Mouse (Mus musculus): ENCODE data around the gene Lrrc7. TPM values are rescaled to one million over a fixed set of nuclear protein-coding genes. Genes with fewer than 3 reads are reported as not detected.

Lrrc7 gene
- polyA plus RNA-seq, 1 experiment from 2014 or later = 0.97 TPM

GRCm38 (mm10) chr3:158387413-158388075 lies 174.5 kb downstream of the Lrrc7 start:
- no peaks in the 10 kb centered on the region for H3K36me3 ChIP-seq (ENCODE audit: control insufficient read depth, insufficient read depth, low read length)
- H3K9me3 ChIP-seq (ENCODE audit: control insufficient read depth, low read length) = no peaks in the 10 kb centered on the region
- DNase-seq (ENCODE audit: low spot score, missing footprints) = peak; percentile 51
- H3K27me3 ChIP-seq (ENCODE audit: control insufficient read depth, insufficient read depth, low read length) = no peaks in the 10 kb centered on the region
- H3K9ac ChIP-seq (ENCODE audit: low read length) = no peak overlapping the region
- H3K4me2 ChIP-seq = no peak overlapping the region
- no peak overlapping the region for H3K27ac ChIP-seq (ENCODE audit: low read depth, low read length)
- no peak overlapping the region for H3K4me3 ChIP-seq (ENCODE audit: low read depth, low read length)
- WGBS = 64% methylated on average over 2 of the region's 2 CpGs
- ATAC-seq (ENCODE audit: low FRiP score) = peak; percentile 65
- no peaks in the 10 kb centered on the region; the same call in 1 of the 2 replicates for H3K4me1 ChIP-seq (ENCODE audit: control insufficient read depth, insufficient read depth, low read length)

DNA sequence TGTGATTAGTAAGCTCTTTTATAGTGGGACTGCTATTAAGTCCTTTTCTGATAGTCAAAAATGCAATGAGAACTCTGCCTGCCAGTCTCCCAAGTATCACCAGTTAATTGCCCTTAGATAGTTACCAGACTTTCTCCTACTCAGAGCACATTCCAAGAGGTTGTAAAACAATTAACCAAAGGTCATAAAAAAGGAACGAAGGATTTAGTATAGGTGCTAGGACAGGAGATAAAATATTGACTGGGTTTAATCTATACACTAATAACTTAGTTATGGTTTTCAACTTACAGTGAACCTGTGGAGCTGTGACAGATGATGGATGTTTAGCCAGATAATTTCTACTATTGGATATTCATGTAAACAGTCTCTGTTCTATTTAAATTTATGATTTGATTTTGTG lies 175.2 kb downstream of the Lrrc7 start:
- no peaks in the 10 kb centered on the region; the same call in 1 of the 2 replicates for H3K4me1 ChIP-seq (ENCODE audit: control insufficient read depth, insufficient read depth, low read length)
- no peaks in the 10 kb centered on the region for H3K9me3 ChIP-seq (ENCODE audit: control insufficient read depth, low read length)
- WGBS = 75% methylated on average over 1 of the region's 1 CpGs
- peak; percentile 47 for DNase-seq (ENCODE audit: low spot score, missing footprints)
- H3K4me3 ChIP-seq (ENCODE audit: low read depth, low read length) = no peak overlapping the region
- H3K27ac ChIP-seq (ENCODE audit: low read depth, low read length) = no peak overlapping the region
- no peaks in the 10 kb centered on the region for H3K27me3 ChIP-seq (ENCODE audit: control insufficient read depth, insufficient read depth, low read length)
- H3K9ac ChIP-seq (ENCODE audit: low read length) = no peak overlapping the region
- ATAC-seq (ENCODE audit: low FRiP score) = no peak
- no peaks in the 10 kb centered on the region for H3K36me3 ChIP-seq (ENCODE audit: control insufficient read depth, insufficient read depth, low read length)
- no peak overlapping the region for H3K4me2 ChIP-seq

GRCm38 (mm10) chr3:158375885-158376284 lies 186.1 kb downstream of the Lrrc7 start:
- Histone ChIP-seq H3K4me3 (ENCODE audit: low read depth, low read length) (no peak overlapping the region), H3K27ac (ENCODE audit: low read depth, low read length) (no peak overlapping the region), H3K4me2 (no peak overlapping the region), H3K4me1 (ENCODE audit: control insufficient read depth, insufficient read depth, low read length) (no peaks in the 10 kb centered on the region), H3K36me3 (ENCODE audit: control insufficient read depth, insufficient read depth, low read length) (no peaks in the 10 kb centered on the region), H3K9me3 (ENCODE audit: control insufficient read depth, low read length) (no peaks in the 10 kb centered on the region), H3K27me3 (ENCODE audit: control insufficient read depth, insufficient read depth, low read length) (no peaks in the 10 kb centered on the region), H3K9ac (ENCODE audit: low read length) (no peak overlapping the region)
- ATAC-seq (ENCODE audit: low FRiP score) = peak; percentile 81
- DNase-seq (ENCODE audit: low spot score, missing footprints) = peak; percentile 91
- WGBS = 6% methylated on average over 1 of the region's 1 CpGs

GRCm38 (mm10) chr3:158369169-158369568 lies 192.9 kb downstream of the Lrrc7 start:
- Histone ChIP-seq H3K4me1 (ENCODE audit: control insufficient read depth, insufficient read depth, low read length) (no peaks in the 10 kb centered on the region), H3K4me3 (ENCODE audit: low read depth, low read length) (no peak overlapping the region), H3K4me2 (no peak overlapping the region), H3K27ac (ENCODE audit: low read depth, low read length) (no peak overlapping the region), H3K9me3 (ENCODE audit: control insufficient read depth, low read length) (no peaks in the 10 kb centered on the region), H3K27me3 (ENCODE audit: control insufficient read depth, insufficient read depth, low read length) (no peaks in the 10 kb centered on the region), H3K36me3 (ENCODE audit: control insufficient read depth, insufficient read depth, low read length) (no peaks in the 10 kb centered on the region), H3K9ac (ENCODE audit: low read length) (no peak overlapping the region)
- ATAC-seq (ENCODE audit: low FRiP score) (no peak), DNase-seq (ENCODE audit: low spot score, missing footprints) (no peak)
- 90% methylated on average over 3 of the region's 3 CpGs for WGBS

DNA sequence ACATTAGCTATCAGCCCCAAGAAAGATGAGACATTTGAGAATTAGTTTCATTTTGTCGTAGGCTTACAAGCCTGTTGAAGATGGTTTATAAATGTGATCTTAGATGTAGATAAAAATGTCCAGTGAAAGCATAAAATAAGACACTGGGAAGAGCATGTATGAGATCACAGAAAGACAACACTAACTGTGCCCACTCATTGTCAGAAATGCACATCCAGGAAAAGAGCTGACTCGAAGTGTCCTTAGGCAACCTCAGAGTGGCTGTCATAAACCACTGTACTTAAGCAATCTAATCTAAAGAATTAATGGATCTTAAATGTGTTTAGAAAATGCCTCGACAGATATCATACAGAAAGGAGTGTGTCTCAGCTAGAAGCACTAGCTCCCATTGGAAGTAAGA lies 196.2 kb downstream of the Lrrc7 start:
- ATAC-seq (ENCODE audit: low FRiP score) (no peak), DNase-seq (ENCODE audit: low spot score, missing footprints) (no peak)
- no peaks in the 10 kb centered on the region for H3K4me1 ChIP-seq (ENCODE audit: control insufficient read depth, insufficient read depth, low read length)
- H3K4me2 ChIP-seq = no peak overlapping the region
- 87% methylated on average over 3 of the region's 3 CpGs for WGBS
- no peak overlapping the region for H3K9ac ChIP-seq (ENCODE audit: low read length)
- H3K36me3 ChIP-seq (ENCODE audit: control insufficient read depth, insufficient read depth, low read length) = no peaks in the 10 kb centered on the region
- no peak overlapping the region for H3K27ac ChIP-seq (ENCODE audit: low read depth, low read length)
- no peaks in the 10 kb centered on the region for H3K27me3 ChIP-seq (ENCODE audit: control insufficient read depth, insufficient read depth, low read length)
- H3K9me3 ChIP-seq (ENCODE audit: control insufficient read depth, low read length) = no peaks in the 10 kb centered on the region
- H3K4me3 ChIP-seq (ENCODE audit: low read depth, low read length) = no peak overlapping the region

GRCm38 (mm10) chr3:158362091-158362490 lies 199.9 kb downstream of the Lrrc7 start:
- no peak overlapping the region for H3K4me3 ChIP-seq (ENCODE audit: low read depth, low read length)
- no peaks in the 10 kb centered on the region for H3K9me3 ChIP-seq (ENCODE audit: control insufficient read depth, low read length)
- H3K27ac ChIP-seq (ENCODE audit: low read depth, low read length) = no peak overlapping the region
- no peaks in the 10 kb centered on the region for H3K4me1 ChIP-seq (ENCODE audit: control insufficient read depth, insufficient read depth, low read length)
- ATAC-seq (ENCODE audit: low FRiP score) (no peak), DNase-seq (ENCODE audit: low spot score, missing footprints) (no peak)
- H3K4me2 ChIP-seq = no peak overlapping the region
- WGBS = 100% methylated on average over 2 of the region's 2 CpGs
- H3K9ac ChIP-seq (ENCODE audit: low read length) = no peak overlapping the region
- H3K36me3 ChIP-seq (ENCODE audit: control insufficient read depth, insufficient read depth, low read length) = no peaks in the 10 kb centered on the region
- no peaks in the 10 kb centered on the region for H3K27me3 ChIP-seq (ENCODE audit: control insufficient read depth, insufficient read depth, low read length)

- 86% methylated on average over 1 of the region's 1 CpGs for WGBS
- Histone ChIP-seq H3K9ac (ENCODE audit: low read length) (no peak overlapping the region), H3K9me3 (ENCODE audit: control insufficient read depth, low read length) (no peaks in the 10 kb centered on the region), H3K4me2 (no peak overlapping the region), H3K4me1 (ENCODE audit: control insufficient read depth, insufficient read depth, low read length) (no peaks in the 10 kb centered on the region), H3K27me3 (ENCODE audit: control insufficient read depth, insufficient read depth, low read length) (no peaks in the 10 kb centered on the region), H3K27ac (ENCODE audit: low read depth, low read length) (no peak overlapping the region), H3K36me3 (ENCODE audit: control insufficient read depth, insufficient read depth, low read length) (no peaks in the 10 kb centered on the region), H3K4me3 (ENCODE audit: low read depth, low read length) (no peak overlapping the region)
- no peak for ATAC-seq (ENCODE audit: low FRiP score)
- no peak for DNase-seq (ENCODE audit: low spot score, missing footprints)
Measured at GRCm38 (mm10) chr3:158356706-158357105, 205.3 kb downstream of the Lrrc7 start.

DNA sequence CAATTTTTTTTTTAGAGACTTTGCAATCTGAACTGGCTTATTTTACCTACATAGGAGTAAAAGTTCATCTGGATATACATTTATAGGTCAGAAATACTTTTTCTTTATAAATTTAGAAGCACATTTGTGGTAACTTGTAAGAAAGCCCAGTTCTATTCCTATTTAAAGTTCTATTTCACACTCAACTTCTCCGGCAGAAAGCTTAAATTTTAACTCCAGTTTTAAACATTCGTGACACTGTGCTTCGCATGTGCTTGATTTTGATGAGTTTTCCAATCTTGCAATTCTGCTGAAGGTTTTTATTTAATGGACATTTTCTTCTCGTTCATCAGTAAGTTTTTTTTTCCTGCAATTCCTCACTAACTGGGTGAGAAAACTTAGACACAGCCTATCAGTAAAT lies 205.8 kb downstream of the Lrrc7 start:
- ATAC-seq (ENCODE audit: low FRiP score) = no peak
- H3K36me3 ChIP-seq (ENCODE audit: control insufficient read depth, insufficient read depth, low read length) = no peaks in the 10 kb centered on the region
- H3K9me3 ChIP-seq (ENCODE audit: control insufficient read depth, low read length) = no peaks in the 10 kb centered on the region
- no peaks in the 10 kb centered on the region for H3K4me1 ChIP-seq (ENCODE audit: control insufficient read depth, insufficient read depth, low read length)
- no peaks in the 10 kb centered on the region for H3K27me3 ChIP-seq (ENCODE audit: control insufficient read depth, insufficient read depth, low read length)
- H3K4me3 ChIP-seq (ENCODE audit: low read depth, low read length) = no peak overlapping the region
- WGBS = 91% methylated on average over 4 of the region's 4 CpGs
- DNase-seq (ENCODE audit: low spot score, missing footprints) = no peak
- H3K4me2 ChIP-seq = no peak overlapping the region
- no peak overlapping the region for H3K27ac ChIP-seq (ENCODE audit: low read depth, low read length)
- no peak overlapping the region for H3K9ac ChIP-seq (ENCODE audit: low read length)

- DNase-seq (ENCODE audit: low spot score, missing footprints) = no peak
- no peaks in the 10 kb centered on the region for H3K9me3 ChIP-seq (ENCODE audit: control insufficient read depth, low read length)
- no peak overlapping the region for H3K4me2 ChIP-seq
- H3K4me1 ChIP-seq (ENCODE audit: control insufficient read depth, insufficient read depth, low read length) = no peaks in the 10 kb centered on the region
- no peak overlapping the region for H3K4me3 ChIP-seq (ENCODE audit: low read depth, low read length)
- no peaks in the 10 kb centered on the region for H3K27me3 ChIP-seq (ENCODE audit: control insufficient read depth, insufficient read depth, low read length)
- H3K36me3 ChIP-seq (ENCODE audit: control insufficient read depth, insufficient read depth, low read length) = no peaks in the 10 kb centered on the region
- no peak overlapping the region for H3K9ac ChIP-seq (ENCODE audit: low read length)
- H3K27ac ChIP-seq (ENCODE audit: low read depth, low read length) = no peak overlapping the region
- ATAC-seq (ENCODE audit: low FRiP score) = no peak
Measured at GRCm38 (mm10) chr3:158340808-158341207, 221.2 kb downstream of the Lrrc7 start.

Measured in midbrain, embryonic 11.5 days (tissue).